ENCODE assay signal across 8 mouse cellular contexts in the genomic region with DNA sequence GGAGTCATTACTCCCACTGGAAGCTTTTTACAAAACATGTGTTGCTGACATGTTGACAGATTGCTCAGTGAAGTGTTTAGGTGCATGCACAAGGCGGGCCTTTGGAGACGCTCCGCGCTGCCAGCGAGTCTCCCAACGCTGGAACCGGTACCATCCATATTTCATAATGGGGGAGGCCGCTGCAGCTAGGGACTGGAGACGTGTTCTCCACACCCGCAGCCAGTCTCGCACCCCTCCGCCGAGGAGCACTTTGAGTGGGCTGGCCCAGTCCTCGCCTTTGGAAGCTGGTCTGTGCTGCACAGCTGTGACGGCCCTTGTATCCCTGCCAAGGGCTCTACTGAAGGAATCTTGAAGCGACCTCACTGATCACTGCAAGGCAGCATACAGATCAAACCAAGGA.
DNase-seq lines count a peak whose midpoint lies in the region.

No protein-coding gene starts in this region.

- DNase-seq in cerebellum, postnatal 14 days, result peak; percentile 51 to 67
- no peak for DNase-seq in cerebellum, postnatal 36 days
- DNase-seq in frontal cortex, adult 2 months (ENCODE audit: extremely low spot score in 1 of 2, low spot score in 1 of 2), result peak; percentile 74 to 80
- DNase-seq in heart, postnatal 4 days, result peak; percentile 79
- DNase-seq in layer of hippocampus, postnatal 10 days (ENCODE audit: low spot score in 2 of 2), result peak; percentile 54 to 60
- peak; percentile 61 for DNase-seq in lung, postnatal 36 days
- peak; percentile 70 for DNase-seq in right cerebral cortex, postnatal 14 days
- DNase-seq in thymus, postnatal 0 days (ENCODE audit: low spot score), result no peak

Comparison
In these comparisons a context has a peak if more than half of its experiments do, and no peak if none do; other contexts are left out.
1. DNase-seq: peak in cerebellum, postnatal 14 days (2 of 2), frontal cortex, adult 2 months (2 of 2), heart, postnatal 4 days (single experiment), layer of hippocampus, postnatal 10 days (2 of 2), lung, postnatal 36 days (single experiment) and right cerebral cortex, postnatal 14 days (single experiment); none in cerebellum, postnatal 36 days (0 of 2) and thymus, postnatal 0 days (single experiment).